Mouse (Mus musculus) forebrain, postnatal 0 days (tissue): ENCODE results near the gene Ccdc92b. TPM values are rescaled to one million over a fixed set of nuclear protein-coding genes. Genes with fewer than 3 reads are reported as not detected.

ENCODE experiments used
- ATAC-seq: fragments of 200-750 bp; cut with Nextera tagmentation; 2 replicates; pipeline ENCODE4 v1.8.0; 2017; ENCODE audit warnings: mild to moderate bottlenecking, moderate library complexity
- DNase-seq: peaks from one replicate; pipeline ENCODE4 v3.0.0-alpha.2; 2015
- H3K27ac ChIP-seq: fragments of 300-500 bp; sonication (generic); 2 replicates; pipeline ENCODE4 v1.5.1; 2014; ENCODE audit warnings: low read depth, mild to moderate bottlenecking, antibody characterized with exemption, low read length, moderate library complexity, mixed read lengths
- H3K27me3 ChIP-seq: fragments of 300-500 bp; sonication (generic); 2 replicates; pipeline ENCODE4 v1.6.1; 2014; ENCODE audit warnings: mild to moderate bottlenecking, low read length, mixed read lengths; ENCODE audit not compliant: insufficient read depth
- H3K36me3 ChIP-seq: fragments of 300-500 bp; sonication (generic); 2 replicates; pipeline ENCODE4 v1.6.1; 2014; ENCODE audit warnings: mild to moderate bottlenecking, moderate library complexity; ENCODE audit not compliant: insufficient read depth
- H3K4me1 ChIP-seq: fragments of 300-500 bp; sonication (generic); 2 replicates; pipeline ENCODE4 v1.6.1; 2014; ENCODE audit warnings: antibody characterized with exemption; ENCODE audit not compliant: insufficient read depth
- H3K4me2 ChIP-seq: fragments of 300-500 bp; sonication (generic); 2 replicates; pipeline ENCODE4 v1.6.1; 2014; ENCODE audit warnings: low read depth, mild to moderate bottlenecking, moderate library complexity
- H3K4me3 ChIP-seq: fragments of 300-500 bp; sonication (generic); 2 replicates; pipeline ENCODE4 v1.5.1; 2014; ENCODE audit warnings: low read depth, low read length, mixed read lengths
- H3K9ac ChIP-seq: fragments of 300-500 bp; sonication (generic); 2 replicates; pipeline ENCODE4 v1.6.1; 2014; ENCODE audit warnings: mild to moderate bottlenecking
- H3K9me3 ChIP-seq: fragments of 300-500 bp; sonication (generic); 2 replicates; pipeline ENCODE4 v1.6.1; 2016; ENCODE audit warnings: low read length
- CTCF ChIP-seq: sonication (generic); IDR thresholded peaks from 2 replicates; pipeline ENCODE4 v1.5.1; 2016; ENCODE audit warnings: antibody characterized with exemption, control low read depth, low read depth
- WGBS: fragments of 180-500 bp; shearing (Covaris S2); extraction: QIAGEN DNeasy Blood & Tissue Kit; methylation state at CpG from one replicate; pipeline ENCODE4 v1.1.7; 2014; 5-methylcytosine and 5-hydroxymethylcytosine counted together
- polyA plus RNA-seq: library from polyadenylated mRNA; unstranded; fragments of >200 nt; fragmentation: Nextera tagmentation; extraction: Ambion mirVana; gene quantifications from 2 replicates; pipeline ENCODE4 v1.2.1, GENCODE M21; 2015
- total RNA-seq: library from RNA; depleted of rRNA; stranded (reverse); fragments of >200 nt; gene quantifications from 2 replicates; pipeline ENCODE4 v1.2.3, GENCODE M21; 2014

Gene Ccdc92b
- total and polyA plus RNA-seq, 2 experiments from 2014 or later = 4.1 to 14.2 TPM

- H3K9me3 ChIP-seq = no peaks in the 10 kb centered on the region
- DNase-seq (no peak), ATAC-seq (no peak)
- H3K27ac ChIP-seq = no peak overlapping the region
- no peak for TF ChIP-seq CTCF
- H3K9ac ChIP-seq = no peak overlapping the region
- no peak overlapping the region for H3K4me2 ChIP-seq
- WGBS = 82% methylated on average over 1 of the region's 1 CpGs
- H3K4me3 ChIP-seq = no peak overlapping the region
- peaks cover 5% of the 10 kb centered on the region; the same call in 1 of the 2 replicates for H3K4me1 ChIP-seq
- peaks cover 6% of the 10 kb centered on the region for H3K36me3 ChIP-seq
- H3K27me3 ChIP-seq = no peaks in the 10 kb centered on the region
These were observed 20.2 kb downstream of the Ccdc92b start for GRCm38 (mm10) chr11:74639628-74640027.

GRCm38 (mm10) chr11:74647966-74648365 lies 28.6 kb downstream of the Ccdc92b start:
- Histone ChIP-seq H3K27me3 (no peaks in the 10 kb centered on the region), H3K9me3 (no peaks in the 10 kb centered on the region), H3K4me3 (no peak overlapping the region), H3K4me2 (no peak overlapping the region), H3K9ac (no peak overlapping the region), H3K36me3 (no peaks in the 10 kb centered on the region), H3K4me1 (peaks cover 6% of the 10 kb centered on the region; the same call in 1 of the 2 replicates), H3K27ac (no peak overlapping the region)
- ATAC-seq (no peak), DNase-seq (no peak)
- no peak for TF ChIP-seq CTCF
- 84% methylated on average over 1 of the region's 1 CpGs for WGBS

- no peak for ATAC-seq
- no peak for TF ChIP-seq CTCF
- WGBS = 7% methylated on average over 1 of the region's 1 CpGs
These were observed 29.3 kb downstream of the Ccdc92b start for GRCm38 (mm10) chr11:74648676-74649075.

GRCm38 (mm10) chr11:74649095-74649646 lies 29.8 kb downstream of the Ccdc92b start, which contains the start of gene Cluh:
Cluh (plus strand) TSS chr11:74649495.
- H3K9ac ChIP-seq = peak within 1 kb of the TSS; percentile 85
- 3% methylated on average over 50 of the region's 58 CpGs for WGBS
- peak within 1 kb of the TSS; percentile 97 for H3K4me3 ChIP-seq
- no peaks in the 10 kb centered on the region for H3K27me3 ChIP-seq
- no peaks in the 10 kb centered on the region for H3K9me3 ChIP-seq
- peaks cover 3% of the 10 kb centered on the region; the same call in 1 of the 2 replicates for H3K36me3 ChIP-seq
- peak; percentile 94 for ATAC-seq
- peaks cover 6% of the 10 kb centered on the region; the same call in 1 of the 2 replicates for H3K4me1 ChIP-seq
- peak within 1 kb of the TSS; percentile 89 for H3K4me2 ChIP-seq
- no peak for TF ChIP-seq CTCF
- peak; percentile 93 for DNase-seq
- H3K27ac ChIP-seq = peak within 1 kb of the TSS; percentile 37

More at GRCm38 (mm10) chr11:74648676-74649075, 29.3 kb downstream of the Ccdc92b start:
- no peaks in the 10 kb centered on the region for H3K9me3 ChIP-seq
- H3K4me1 ChIP-seq = peaks cover 6% of the 10 kb centered on the region; the same call in 1 of the 2 replicates
- H3K27me3 ChIP-seq = no peaks in the 10 kb centered on the region
- H3K27ac ChIP-seq = peak overlapping the region; percentile 37
- H3K4me2 ChIP-seq = peak overlapping the region; percentile 89
- peak overlapping the region; percentile 97 for H3K4me3 ChIP-seq
- peak overlapping the region; percentile 85 for H3K9ac ChIP-seq
- peaks cover under 1% of the 10 kb centered on the region; the same call in 1 of the 2 replicates for H3K36me3 ChIP-seq
- no peak for DNase-seq

- WGBS = 1% methylated on average over 49 of the region's 53 CpGs
- H3K4me1 ChIP-seq = peaks cover 6% of the 10 kb centered on the region; the same call in 1 of the 2 replicates
- no peaks in the 10 kb centered on the region for H3K9me3 ChIP-seq
- H3K4me2 ChIP-seq = peak overlapping the region; percentile 89
- H3K36me3 ChIP-seq = peaks cover 3% of the 10 kb centered on the region; the same call in 1 of the 2 replicates
- peak overlapping the region; percentile 97 for H3K4me3 ChIP-seq
- H3K27ac ChIP-seq = peak overlapping the region; percentile 24
- peak; percentile 9; the same call in 1 of the 2 replicates for TF ChIP-seq CTCF
- H3K27me3 ChIP-seq = no peaks in the 10 kb centered on the region
- DNase-seq = peak; percentile 35
- peak overlapping the region; percentile 85 for H3K9ac ChIP-seq
- peak; percentile 38 for ATAC-seq
These were observed 30.5 kb downstream of the Ccdc92b start for GRCm38 (mm10) chr11:74649647-74650551.

- Histone ChIP-seq H3K27ac (no peak overlapping the region), H3K4me3 (peak overlapping the region; percentile 97), H3K4me2 (peak overlapping the region; percentile 89), H3K27me3 (no peaks in the 10 kb centered on the region), H3K4me1 (peaks cover 6% of the 10 kb centered on the region; the same call in 1 of the 2 replicates), H3K36me3 (peaks cover 3% of the 10 kb centered on the region; the same call in 1 of the 2 replicates), H3K9me3 (no peaks in the 10 kb centered on the region), H3K9ac (0 out of 2 replicates have a peak overlapping the region, but pooled peaks have one; percentile 85)
- ATAC-seq = no peak
- no peak for DNase-seq
- 59% methylated on average over 4 of the region's 4 CpGs for WGBS
- no peak for TF ChIP-seq CTCF
These were observed 31.2 kb downstream of the Ccdc92b start for GRCm38 (mm10) chr11:74650576-74651100.
